Mouse (Mus musculus) forebrain, postnatal 0 days (tissue): ENCODE data around the gene Plcb2. TPM values are rescaled to one million over a fixed set of nuclear protein-coding genes. Genes with fewer than 3 reads are reported as not detected.

Experiments
- ATAC-seq: fragments of 200-750 bp; cut with Nextera tagmentation; 2 replicates; pipeline ENCODE4 v1.8.0; 2017; ENCODE audit warnings: mild to moderate bottlenecking, moderate library complexity
- DNase-seq: peaks from one replicate; pipeline ENCODE4 v3.0.0-alpha.2; 2015
- H3K27ac ChIP-seq: fragments of 300-500 bp; sonication (generic); 2 replicates; pipeline ENCODE4 v1.5.1; 2014; ENCODE audit warnings: low read depth, mild to moderate bottlenecking, antibody characterized with exemption, low read length, moderate library complexity, mixed read lengths
- H3K27me3 ChIP-seq: fragments of 300-500 bp; sonication (generic); 2 replicates; pipeline ENCODE4 v1.6.1; 2014; ENCODE audit warnings: mild to moderate bottlenecking, low read length, mixed read lengths; ENCODE audit not compliant: insufficient read depth
- H3K36me3 ChIP-seq: fragments of 300-500 bp; sonication (generic); 2 replicates; pipeline ENCODE4 v1.6.1; 2014; ENCODE audit warnings: mild to moderate bottlenecking, moderate library complexity; ENCODE audit not compliant: insufficient read depth
- H3K4me1 ChIP-seq: fragments of 300-500 bp; sonication (generic); 2 replicates; pipeline ENCODE4 v1.6.1; 2014; ENCODE audit warnings: antibody characterized with exemption; ENCODE audit not compliant: insufficient read depth
- H3K4me2 ChIP-seq: fragments of 300-500 bp; sonication (generic); 2 replicates; pipeline ENCODE4 v1.6.1; 2014; ENCODE audit warnings: low read depth, mild to moderate bottlenecking, moderate library complexity
- H3K4me3 ChIP-seq: fragments of 300-500 bp; sonication (generic); 2 replicates; pipeline ENCODE4 v1.5.1; 2014; ENCODE audit warnings: low read depth, low read length, mixed read lengths
- H3K9ac ChIP-seq: fragments of 300-500 bp; sonication (generic); 2 replicates; pipeline ENCODE4 v1.6.1; 2014; ENCODE audit warnings: mild to moderate bottlenecking
- H3K9me3 ChIP-seq: fragments of 300-500 bp; sonication (generic); 2 replicates; pipeline ENCODE4 v1.6.1; 2016; ENCODE audit warnings: low read length
- CTCF ChIP-seq: sonication (generic); IDR thresholded peaks from 2 replicates; pipeline ENCODE4 v1.5.1; 2016; ENCODE audit warnings: antibody characterized with exemption, control low read depth, low read depth
- WGBS: fragments of 180-500 bp; shearing (Covaris S2); extraction: QIAGEN DNeasy Blood & Tissue Kit; methylation state at CpG from one replicate; pipeline ENCODE4 v1.1.7; 2014; 5-methylcytosine and 5-hydroxymethylcytosine counted together
- polyA plus RNA-seq: library from polyadenylated mRNA; unstranded; fragments of >200 nt; fragmentation: Nextera tagmentation; extraction: Ambion mirVana; gene quantifications from 2 replicates; pipeline ENCODE4 v1.2.1, GENCODE M21; 2015
- total RNA-seq: library from RNA; depleted of rRNA; stranded (reverse); fragments of >200 nt; gene quantifications from 2 replicates; pipeline ENCODE4 v1.2.3, GENCODE M21; 2014

The Plcb2 gene
- total and polyA plus RNA-seq, 2 experiments from 2014 or later: 0.52 to 1.1 TPM

DNA sequence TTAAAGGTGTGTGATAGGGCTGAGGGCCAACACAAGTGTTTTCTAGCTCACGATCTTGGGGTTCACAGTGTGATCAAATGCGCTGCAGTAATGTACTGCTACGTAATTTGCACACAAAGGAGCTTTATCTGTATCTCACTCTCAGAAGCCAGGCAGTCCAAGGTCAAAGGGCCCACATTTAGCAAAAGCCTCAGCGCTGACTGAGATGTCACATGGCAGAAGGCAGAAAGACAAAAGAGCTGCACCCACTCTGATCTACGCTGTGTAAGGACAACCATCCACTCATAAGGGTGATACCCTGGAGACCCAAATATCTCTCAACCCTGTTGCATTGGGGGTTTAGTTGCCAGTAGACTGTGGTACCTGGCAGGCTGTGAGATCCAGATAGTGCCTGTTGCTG lies 61.1 kb downstream of the Plcb2 start:
- no peak overlapping the region for H3K4me2 ChIP-seq

DNA sequence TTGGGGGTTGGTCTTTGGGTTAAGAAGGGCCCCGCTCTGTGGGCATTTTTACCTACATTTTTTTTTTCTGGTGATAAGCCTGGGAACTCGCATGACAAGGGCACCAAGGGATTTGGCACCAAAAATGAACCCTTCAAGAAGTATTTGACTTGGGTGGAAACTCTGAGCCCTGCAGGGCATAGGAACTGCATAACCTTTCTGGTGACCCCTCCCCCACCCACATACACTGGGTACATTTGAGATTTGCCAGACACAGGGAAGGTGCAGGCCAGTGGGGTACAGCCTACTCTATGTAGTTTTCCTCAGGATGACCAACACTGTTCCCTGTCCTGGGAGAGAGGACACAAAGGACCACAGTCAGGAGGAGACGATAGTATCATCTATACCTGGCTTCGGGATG lies 62.6 kb downstream of the Plcb2 start:
- Histone ChIP-seq H3K4me2 (peak overlapping the region; percentile 69), H3K9ac (no peak overlapping the region), H3K4me1 (peaks cover 19% of the 10 kb centered on the region), H3K9me3 (no peaks in the 10 kb centered on the region), H3K4me3 (no peak overlapping the region), H3K36me3 (no peaks in the 10 kb centered on the region), H3K27ac (no peak overlapping the region), H3K27me3 (no peaks in the 10 kb centered on the region)
- TF ChIP-seq CTCF: no peak
- no peak for DNase-seq
- no peak for ATAC-seq
- WGBS: 87% methylated on average over 4 of the region's 4 CpGs

More for the DNA sequence above, 61.1 kb downstream of the Plcb2 start:
- no peak for DNase-seq
- peaks cover 19% of the 10 kb centered on the region for H3K4me1 ChIP-seq
- TF ChIP-seq CTCF: no peak
- no peaks in the 10 kb centered on the region for H3K27me3 ChIP-seq
- no peak overlapping the region for H3K27ac ChIP-seq
- no peaks in the 10 kb centered on the region for H3K36me3 ChIP-seq
- 67% methylated on average over 5 of the region's 5 CpGs for WGBS
- no peak overlapping the region for H3K4me3 ChIP-seq
- no peak for ATAC-seq
- no peaks in the 10 kb centered on the region for H3K9me3 ChIP-seq
- H3K9ac ChIP-seq: no peak overlapping the region

GRCm38 (mm10) chr2:118664975-118665516 lies 63.2 kb downstream of the Plcb2 start:
- Histone ChIP-seq H3K27me3 (no peaks in the 10 kb centered on the region), H3K27ac (no peak overlapping the region), H3K9ac (no peak overlapping the region; the same call in 1 of the 2 replicates), H3K9me3 (no peaks in the 10 kb centered on the region), H3K36me3 (no peaks in the 10 kb centered on the region), H3K4me2 (peak overlapping the region; percentile 69), H3K4me1 (peaks cover 20% of the 10 kb centered on the region), H3K4me3 (no peak overlapping the region; the same call in 1 of the 2 replicates)
- TF ChIP-seq CTCF: no peak
- ATAC-seq (no peak), DNase-seq (no peak)
- 88% methylated on average over 3 of the region's 3 CpGs for WGBS

GRCm38 (mm10) chr2:118663804-118664766 lies 64.2 kb downstream of the Plcb2 start:
- Histone ChIP-seq H3K4me3 (peak overlapping the region; percentile 58), H3K9ac (peak overlapping the region; percentile 68), H3K27ac (peak overlapping the region; percentile 74), H3K4me1 (peaks cover 27% of the 10 kb centered on the region), H3K9me3 (no peaks in the 10 kb centered on the region), H3K36me3 (no peaks in the 10 kb centered on the region), H3K27me3 (no peaks in the 10 kb centered on the region), H3K4me2 (peak overlapping the region; percentile 69)
- WGBS: 42% methylated on average over 19 of the region's 19 CpGs
- DNase-seq: peak; percentile 46
- TF ChIP-seq CTCF: no peak; the same call in 1 of the 2 replicates
- peak; percentile 21 for ATAC-seq

DNA sequence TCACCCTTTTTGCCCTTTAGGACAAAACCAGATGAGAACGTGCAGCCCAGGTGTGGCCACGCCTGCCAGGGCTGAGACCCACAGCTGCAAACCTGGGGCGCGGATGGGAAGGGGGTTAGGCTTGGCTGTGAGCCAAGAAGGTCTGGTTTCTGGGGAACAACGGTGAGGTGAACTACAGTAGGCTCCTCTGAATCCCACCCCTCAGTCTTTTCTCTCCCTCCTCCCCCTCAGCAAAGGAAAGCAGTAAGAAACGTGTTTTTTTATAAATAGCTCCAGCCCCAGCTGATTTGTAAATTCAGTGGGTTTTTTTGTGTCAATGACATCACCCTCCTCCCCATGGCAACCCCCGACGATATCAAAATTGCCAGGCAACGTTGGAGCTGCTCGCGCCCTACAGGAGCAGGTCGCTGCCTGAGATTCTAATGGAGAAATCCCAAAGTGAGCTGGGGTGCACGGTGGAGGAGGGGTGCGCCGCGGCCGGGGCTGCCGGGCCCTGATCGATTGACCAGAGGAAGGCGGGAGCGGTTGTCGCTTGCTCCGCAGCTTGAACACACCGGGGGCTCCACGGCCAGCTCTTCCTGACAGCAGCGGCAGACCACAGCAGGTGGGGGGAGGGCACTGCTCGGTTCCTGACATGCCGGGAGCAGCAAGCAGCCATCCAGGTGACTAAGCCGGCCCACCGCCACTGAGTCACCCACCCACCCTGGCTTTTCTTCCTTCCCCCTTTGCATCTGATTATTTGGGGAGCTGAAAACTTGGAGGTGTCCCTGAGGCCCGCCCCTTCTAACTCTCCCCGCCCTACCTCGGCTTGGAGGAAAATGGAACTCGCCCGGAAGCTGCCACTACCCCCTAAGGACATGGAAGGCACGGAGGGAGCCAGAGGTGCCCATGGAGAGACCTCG lies 65.1 kb downstream of the Plcb2 start, which contains the start of gene Pak6:
TSS of gene Pak6 (plus strand) at position 402 of the 902 bp plus-strand sequence.
- Histone ChIP-seq H3K4me1 (peaks cover 27% of the 10 kb centered on the region), H3K4me2 (peak within 1 kb of the TSS; percentile 69), H3K27me3 (no peaks in the 10 kb centered on the region), H3K36me3 (no peaks in the 10 kb centered on the region), H3K9me3 (no peaks in the 10 kb centered on the region), H3K27ac (peak within 1 kb of the TSS; percentile 74), H3K4me3 (peak within 1 kb of the TSS; percentile 58), H3K9ac (peak within 1 kb of the TSS; percentile 68)
- 1% methylated on average over 37 of the region's 37 CpGs for WGBS
- TF ChIP-seq CTCF: no peak
- ATAC-seq (peak; percentile 88), DNase-seq (peak; percentile 88)

DNA sequence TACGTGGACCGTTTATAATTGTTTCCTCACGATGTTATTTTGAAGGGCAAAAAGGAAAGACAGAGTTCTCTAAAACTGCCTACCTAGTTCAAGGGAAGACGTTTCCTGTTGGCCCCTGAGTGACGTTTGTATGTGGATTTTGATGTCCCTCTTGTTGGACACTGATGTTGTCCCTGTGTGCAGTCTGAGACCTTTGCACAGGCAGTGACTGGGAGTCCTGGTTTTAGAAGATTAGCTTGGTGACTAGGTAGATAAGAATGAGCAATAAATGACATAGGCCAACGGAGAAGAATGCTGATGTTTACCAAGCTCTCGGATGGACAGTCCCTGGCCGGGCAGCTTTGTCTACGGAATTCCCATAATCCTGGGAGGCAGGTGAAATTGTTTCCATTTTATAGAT lies 66.3 kb downstream of the Plcb2 start:
- WGBS: 80% methylated on average over 9 of the region's 9 CpGs
- peaks cover 26% of the 10 kb centered on the region for H3K4me1 ChIP-seq

More for the DNA sequence above, 66.3 kb downstream of the Plcb2 start:
- Histone ChIP-seq H3K4me3 (no peak overlapping the region), H3K27ac (no peak overlapping the region), H3K9ac (no peak overlapping the region), H3K4me2 (no peak overlapping the region), H3K9me3 (no peaks in the 10 kb centered on the region), H3K27me3 (no peaks in the 10 kb centered on the region), H3K36me3 (no peaks in the 10 kb centered on the region)
- no peak for DNase-seq
- ATAC-seq: no peak
- no peak for TF ChIP-seq CTCF
